Mouse (Mus musculus): Measurements from ENCODE around the gene Slc2a10. TPM values are rescaled to one million over a fixed set of nuclear protein-coding genes. Genes with fewer than 3 reads are reported as not detected.

Gene Slc2a10
- polyA plus RNA-seq, 1 experiment from 2014 or later = 12.6 TPM

GRCm38 (mm10) chr2:165485826-165486225 lies 17.8 kb upstream of the Slc2a10 start:
- Histone ChIP-seq H3K27me3 (no peaks in the 10 kb centered on the region), H3K36me3 (peaks cover 30% of the 10 kb centered on the region), H3K27ac (no peak overlapping the region), H3K9me3 (no peaks in the 10 kb centered on the region), H3K4me1 (peaks cover 10% of the 10 kb centered on the region), H3K4me2 (replicated peaks) (no peak overlapping the region), H3K9ac (no peak overlapping the region), H3K4me3 (no peak overlapping the region)
- 61% methylated on average over 3 of the region's 3 CpGs for WGBS
- no peak for ATAC-seq (ENCODE audit: low FRiP score, low read depth)

DNA sequence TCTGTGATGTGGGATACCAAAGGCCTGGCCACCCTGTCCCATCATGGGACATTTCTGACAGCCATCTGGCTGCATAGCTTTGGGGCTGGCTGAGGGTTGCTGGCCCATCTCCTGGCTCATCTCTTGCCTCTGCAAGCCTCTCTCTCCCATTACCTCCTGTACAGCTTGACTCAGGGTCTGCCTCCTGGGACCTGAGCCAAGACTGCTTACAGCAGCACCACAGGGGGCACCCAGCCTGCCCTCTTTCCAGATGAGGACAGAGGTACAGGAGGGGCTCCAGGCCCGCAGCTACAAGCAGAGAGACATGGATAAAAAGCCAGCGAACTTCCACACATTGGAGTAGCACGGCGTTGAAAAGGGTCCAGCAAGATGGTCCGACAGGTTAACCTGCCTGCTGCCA lies 17.2 kb upstream of the Slc2a10 start:
- H3K4me1 ChIP-seq = peaks cover 10% of the 10 kb centered on the region
- H3K9me3 ChIP-seq = no peaks in the 10 kb centered on the region
- 81% methylated on average over 5 of the region's 5 CpGs for WGBS
- no peaks in the 10 kb centered on the region for H3K27me3 ChIP-seq
- no peak overlapping the region for H3K9ac ChIP-seq
- no peak for ATAC-seq (ENCODE audit: low FRiP score, low read depth)
- peaks cover 32% of the 10 kb centered on the region for H3K36me3 ChIP-seq
- no peak overlapping the region for H3K4me2 ChIP-seq (replicated peaks)
- H3K4me3 ChIP-seq = no peak overlapping the region
- H3K27ac ChIP-seq = no peak overlapping the region

- H3K27ac ChIP-seq = no peak overlapping the region
- H3K4me1 ChIP-seq = peaks cover 12% of the 10 kb centered on the region
- WGBS = 30% methylated on average over 8 of the region's 8 CpGs
- peak; percentile 60; the same call in 1 of the 2 replicates for ATAC-seq (ENCODE audit: low FRiP score, low read depth)
- no peak overlapping the region; the same call in 1 of the 2 replicates for H3K4me2 ChIP-seq (replicated peaks)
- H3K36me3 ChIP-seq = peaks cover 32% of the 10 kb centered on the region
- no peaks in the 10 kb centered on the region for H3K27me3 ChIP-seq
- H3K9me3 ChIP-seq = no peaks in the 10 kb centered on the region
- no peak overlapping the region for H3K9ac ChIP-seq
- H3K4me3 ChIP-seq = no peak overlapping the region
Measured at GRCm38 (mm10) chr2:165486881-165487535, 16.6 kb upstream of the Slc2a10 start.

DNA sequence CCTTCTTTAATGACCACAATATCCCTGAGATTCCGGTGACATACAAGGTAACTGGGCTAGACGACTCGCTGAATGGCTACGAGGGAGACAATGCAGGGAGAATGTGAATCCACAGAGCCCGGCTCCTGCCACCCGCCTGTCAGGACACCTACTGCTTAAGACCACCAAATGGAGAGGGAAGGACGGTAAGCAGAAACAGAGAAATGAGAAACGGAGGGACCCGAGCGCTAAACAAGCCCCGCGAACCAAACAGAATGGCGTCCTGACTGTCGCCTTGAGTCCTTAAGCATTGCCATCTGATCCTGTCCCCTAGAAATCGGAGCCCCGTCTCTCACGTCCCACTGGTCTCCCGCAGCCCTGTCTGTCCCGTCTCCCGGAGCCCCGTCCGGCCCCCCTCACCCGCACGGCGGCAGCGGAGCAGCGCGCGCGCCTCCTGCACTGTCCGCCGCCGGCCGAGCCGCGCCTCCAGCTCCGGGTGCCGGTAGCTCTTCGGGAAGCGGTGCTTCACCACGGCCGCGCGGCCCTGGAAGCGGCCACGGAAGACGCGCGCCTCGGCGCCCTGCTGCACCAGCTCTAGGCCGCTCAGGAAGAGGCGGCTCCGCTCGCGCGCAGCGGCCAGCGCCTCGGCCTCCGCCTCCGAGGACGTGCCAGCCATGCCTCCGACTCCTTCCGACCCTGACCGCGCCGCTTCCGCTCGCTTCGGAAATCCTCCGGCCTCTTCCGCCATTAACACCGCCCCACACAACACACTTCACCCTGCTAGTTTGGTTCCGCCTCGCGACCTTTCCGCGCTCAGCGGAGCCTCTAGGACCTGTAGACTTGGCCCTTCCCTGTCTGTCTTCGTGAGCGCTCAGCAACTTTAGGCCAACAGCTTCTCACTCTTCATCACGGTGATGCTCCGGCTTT lies 10.7 kb upstream of the Slc2a10 start, which contains the start of gene Trp53rka:
Gene Trp53rka (minus strand): TSS at position 677 of the 906 bp plus-strand sequence.
- ATAC-seq (ENCODE audit: low FRiP score, low read depth) = peak; percentile 87
- no peaks in the 10 kb centered on the region for H3K9me3 ChIP-seq
- peak within 1 kb of the TSS; percentile 61; the same call in 1 of the 2 replicates for H3K27ac ChIP-seq
- under 1% methylated on average over 83 of the region's 84 CpGs for WGBS
- H3K4me3 ChIP-seq = peak within 1 kb of the TSS; percentile 78
- peaks cover 31% of the 10 kb centered on the region for H3K36me3 ChIP-seq
- H3K9ac ChIP-seq = peak within 1 kb of the TSS; percentile 91
- H3K4me1 ChIP-seq = peaks cover 15% of the 10 kb centered on the region
- 0 out of 2 replicates have a peak, but pooled peaks cover 7% of the 10 kb centered on the region for H3K27me3 ChIP-seq
- H3K4me2 ChIP-seq (replicated peaks) = peak within 1 kb of the TSS; percentile 88

DNA sequence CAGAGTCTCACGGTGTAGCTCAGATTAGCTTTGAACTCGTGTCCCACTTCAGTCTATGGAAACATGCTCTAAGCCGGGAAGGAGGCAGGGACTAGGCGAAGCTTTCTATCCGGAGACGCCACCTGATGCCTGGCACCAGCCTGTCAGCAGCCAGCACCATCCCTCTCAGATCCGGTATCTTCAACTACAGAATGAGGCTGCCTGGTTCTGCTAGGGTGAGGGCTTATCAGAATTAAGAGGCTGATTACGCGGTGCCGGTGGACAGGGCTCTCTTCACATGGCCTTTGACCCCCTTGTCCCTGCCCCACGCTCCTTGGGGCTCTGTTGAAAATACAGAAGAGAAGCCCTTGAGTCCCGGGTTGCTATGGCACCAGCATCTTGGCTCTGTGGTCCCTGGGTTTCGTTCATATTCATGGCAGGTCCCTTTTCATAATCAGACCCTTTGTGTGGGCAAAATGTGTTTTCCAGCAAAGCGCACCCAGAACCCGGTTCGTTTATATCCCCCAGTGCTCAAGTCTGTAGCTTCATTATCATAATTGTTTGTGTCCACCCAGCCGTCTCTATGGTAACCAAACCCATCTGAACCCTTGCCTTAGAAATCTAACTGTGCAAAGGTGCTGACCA lies 9.9 kb upstream of the Slc2a10 start:
- Histone ChIP-seq H3K36me3 (peaks cover 23% of the 10 kb centered on the region), H3K4me3 (peak overlapping the region; percentile 78), H3K27me3 (0 out of 2 replicates have a peak, but pooled peaks cover 7% of the 10 kb centered on the region), H3K27ac (no peak overlapping the region), H3K4me2 (replicated peaks) (peak overlapping the region; percentile 88), H3K9me3 (no peaks in the 10 kb centered on the region), H3K9ac (peak overlapping the region; percentile 69), H3K4me1 (peaks cover 15% of the 10 kb centered on the region)
- WGBS = 29% methylated on average over 17 of the region's 17 CpGs
- no peak for ATAC-seq (ENCODE audit: low FRiP score, low read depth)

GRCm38 (mm10) chr2:165494495-165494894 lies 9.1 kb upstream of the Slc2a10 start:
- H3K9ac ChIP-seq = no peak overlapping the region
- no peak for ATAC-seq (ENCODE audit: low FRiP score, low read depth)
- no peak overlapping the region for H3K4me2 ChIP-seq (replicated peaks)
- H3K27me3 ChIP-seq = 0 out of 2 replicates have a peak, but pooled peaks cover 7% of the 10 kb centered on the region
- H3K27ac ChIP-seq = no peak overlapping the region
- H3K36me3 ChIP-seq = peaks cover 15% of the 10 kb centered on the region
- 51% methylated on average over 2 of the region's 2 CpGs for WGBS
- H3K9me3 ChIP-seq = no peaks in the 10 kb centered on the region
- H3K4me1 ChIP-seq = peaks cover 15% of the 10 kb centered on the region
- H3K4me3 ChIP-seq = no peak overlapping the region

DNA sequence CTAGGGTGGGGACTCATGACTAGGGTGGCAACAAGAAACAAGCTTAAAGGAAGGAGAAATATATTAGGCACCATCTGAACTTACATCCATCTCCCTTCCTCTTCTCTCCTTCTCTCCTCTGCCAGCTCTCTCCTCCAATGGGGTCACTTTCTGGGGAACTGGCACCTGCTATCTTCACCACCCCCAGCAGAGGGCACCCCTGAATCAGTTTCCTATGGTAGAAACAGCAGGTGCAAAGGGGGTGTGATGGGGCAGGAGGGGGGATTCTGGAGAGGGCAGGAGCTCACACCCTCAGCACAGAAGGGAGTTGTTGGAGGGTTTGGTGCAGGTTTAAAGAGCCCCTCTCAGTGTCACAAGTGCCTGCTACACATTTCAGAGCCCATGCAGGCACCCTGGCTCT lies 7.3 kb upstream of the Slc2a10 start:
- no peak for ATAC-seq (ENCODE audit: low FRiP score, low read depth)
- Histone ChIP-seq H3K36me3 (no peaks in the 10 kb centered on the region), H3K4me1 (peaks cover 15% of the 10 kb centered on the region), H3K27ac (no peak overlapping the region), H3K4me3 (no peak overlapping the region), H3K27me3 (0 out of 2 replicates have a peak, but pooled peaks cover 7% of the 10 kb centered on the region), H3K4me2 (replicated peaks) (no peak overlapping the region), H3K9ac (no peak overlapping the region), H3K9me3 (no peaks in the 10 kb centered on the region)

GRCm38 (mm10) chr2:165497706-165498275 lies 5.8 kb upstream of the Slc2a10 start:
- 72% methylated on average over 2 of the region's 2 CpGs for WGBS
- H3K27ac ChIP-seq = no peak overlapping the region
- no peaks in the 10 kb centered on the region for H3K36me3 ChIP-seq
- no peak overlapping the region for H3K4me3 ChIP-seq
- no peak overlapping the region for H3K9ac ChIP-seq
- H3K4me1 ChIP-seq = peaks cover 6% of the 10 kb centered on the region
- 0 out of 2 replicates have a peak, but pooled peaks cover 7% of the 10 kb centered on the region for H3K27me3 ChIP-seq
- H3K4me2 ChIP-seq (replicated peaks) = no peak overlapping the region
- ATAC-seq (ENCODE audit: low FRiP score, low read depth) = no peak
- H3K9me3 ChIP-seq = no peaks in the 10 kb centered on the region

GRCm38 (mm10) chr2:165498816-165499215 lies 4.8 kb upstream of the Slc2a10 start:
- Histone ChIP-seq H3K27me3 (0 out of 2 replicates have a peak, but pooled peaks cover 7% of the 10 kb centered on the region), H3K27ac (no peak overlapping the region), H3K9me3 (no peaks in the 10 kb centered on the region), H3K4me3 (no peak overlapping the region), H3K9ac (no peak overlapping the region), H3K36me3 (no peaks in the 10 kb centered on the region), H3K4me1 (peaks cover 11% of the 10 kb centered on the region), H3K4me2 (replicated peaks) (no peak overlapping the region)
- no peak for ATAC-seq (ENCODE audit: low FRiP score, low read depth)
- 63% methylated on average over 6 of the region's 6 CpGs for WGBS

GRCm38 (mm10) chr2:165509686-165510085 lies 6.1 kb downstream of the Slc2a10 start:
- Histone ChIP-seq H3K27ac (no peak overlapping the region), H3K4me2 (replicated peaks) (no peak overlapping the region), H3K9me3 (no peaks in the 10 kb centered on the region), H3K4me3 (no peak overlapping the region), H3K4me1 (peaks cover 36% of the 10 kb centered on the region), H3K27me3 (no peaks in the 10 kb centered on the region), H3K9ac (no peak overlapping the region), H3K36me3 (peaks cover 4% of the 10 kb centered on the region; the same call in 1 of the 2 replicates)
- no peak for ATAC-seq (ENCODE audit: low FRiP score, low read depth)
- WGBS = 45% methylated on average over 9 of the region's 9 CpGs

DNA sequence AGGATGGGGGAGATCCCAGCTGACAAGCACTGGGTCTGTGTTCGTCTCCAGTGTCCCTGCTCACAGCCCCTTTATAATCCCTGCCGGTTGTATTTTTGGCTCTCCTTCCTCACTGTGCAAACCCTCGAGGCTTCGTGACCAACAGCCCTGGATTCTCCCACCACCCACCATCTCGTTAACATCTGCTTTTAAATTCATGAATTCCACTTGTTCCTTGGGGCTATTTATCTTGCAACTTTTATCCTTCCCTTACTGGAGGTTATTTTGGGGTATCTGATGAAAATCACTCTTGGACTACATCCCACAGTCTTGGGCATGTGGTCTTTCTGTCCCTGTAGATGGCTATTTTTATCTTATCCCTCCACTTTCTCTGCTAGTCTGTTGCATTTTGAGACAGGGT lies 6.9 kb downstream of the Slc2a10 start:
- Histone ChIP-seq H3K27ac (no peak overlapping the region), H3K4me1 (peaks cover 28% of the 10 kb centered on the region), H3K9ac (no peak overlapping the region), H3K27me3 (no peaks in the 10 kb centered on the region), H3K36me3 (peaks cover 12% of the 10 kb centered on the region; the same call in 1 of the 2 replicates), H3K4me3 (no peak overlapping the region), H3K9me3 (no peaks in the 10 kb centered on the region), H3K4me2 (replicated peaks) (no peak overlapping the region)
- 37% methylated on average over 5 of the region's 5 CpGs for WGBS
- no peak for ATAC-seq (ENCODE audit: low FRiP score, low read depth)

Data from limb, embryonic 13.5 days (tissue).